Mouse (Mus musculus): Measurements from ENCODE around the gene Pkd1l3. TPM values are rescaled to one million over a fixed set of nuclear protein-coding genes. Genes with fewer than 3 reads are reported as not detected.

Gene Pkd1l3
- 1 to 10 TPM; 1.3 to 4.1 (median 3.6) TPM for total RNA-seq (2022)

GRCm38 (mm10) chr8:109614243-109615210, at the start of gene Pkd1l3:
Gene Pkd1l3, plus strand, starts transcription at chr8:109614517.
- no peak for DNase-seq (ENCODE audit: low spot score in 2 of 2)

- no peak for DNase-seq (ENCODE audit: low spot score in 2 of 2)
Measured at GRCm38 (mm10) chr8:109564766-109565165, 49.6 kb upstream of the Pkd1l3 start.

GRCm38 (mm10) chr8:109565498-109566333, 48.6 kb upstream of the Pkd1l3 start, which contains the start of the genes Dhx38 and Txnl4b:
Gene Dhx38, minus strand, starts transcription at chr8:109565861.
Gene Txnl4b, plus strand, starts transcription at chr8:109565892.
- peak; percentile 99 for DNase-seq (ENCODE audit: low spot score in 2 of 2)

GRCm38 (mm10) chr8:109571139-109571538, 43.2 kb upstream of the Pkd1l3 start:
- DNase-seq (ENCODE audit: low spot score in 2 of 2) = no peak

- DNase-seq (ENCODE audit: low spot score in 2 of 2) = no peak
Measured at GRCm38 (mm10) chr8:109576311-109576710, 38.0 kb upstream of the Pkd1l3 start.

- no peak for DNase-seq (ENCODE audit: low spot score in 2 of 2)
Measured at GRCm38 (mm10) chr8:109578900-109579301, 35.4 kb upstream of the Pkd1l3 start, which contains the start of gene Hp. Gene Hp, minus strand, starts transcription at chr8:109579172.

- no peak for DNase-seq (ENCODE audit: low spot score in 2 of 2)
Measured at GRCm38 (mm10) chr8:109584293-109584692, 30.0 kb upstream of the Pkd1l3 start.

GRCm38 (mm10) chr8:109584830-109585229, 29.5 kb upstream of the Pkd1l3 start:
- no peak for DNase-seq (ENCODE audit: low spot score in 2 of 2)

GRCm38 (mm10) chr8:109585652-109586051, 28.7 kb upstream of the Pkd1l3 start:
- DNase-seq (ENCODE audit: low spot score in 2 of 2) = no peak

- DNase-seq (ENCODE audit: low spot score in 2 of 2) = no peak
Measured at GRCm38 (mm10) chr8:109586972-109587504, 27.3 kb upstream of the Pkd1l3 start.

GRCm38 (mm10) chr8:109590901-109591300, 23.4 kb upstream of the Pkd1l3 start:
- DNase-seq (ENCODE audit: low spot score in 2 of 2) = no peak

GRCm38 (mm10) chr8:109591367-109591766, 22.9 kb upstream of the Pkd1l3 start:
- no peak for DNase-seq (ENCODE audit: low spot score in 2 of 2)

GRCm38 (mm10) chr8:109592164-109592563, 22.2 kb upstream of the Pkd1l3 start:
- DNase-seq (ENCODE audit: low spot score in 2 of 2) = no peak

GRCm38 (mm10) chr8:109593117-109593788, 21.1 kb upstream of the Pkd1l3 start:
- DNase-seq (ENCODE audit: low spot score in 2 of 2) = no peak

GRCm38 (mm10) chr8:109595854-109596253, 18.5 kb upstream of the Pkd1l3 start:
- DNase-seq (ENCODE audit: low spot score in 2 of 2) = no peak

GRCm38 (mm10) chr8:109606725-109607124, 7.6 kb upstream of the Pkd1l3 start:
- no peak for DNase-seq (ENCODE audit: low spot score in 2 of 2)

- DNase-seq (ENCODE audit: low spot score in 2 of 2) = no peak
Measured at GRCm38 (mm10) chr8:109607650-109608049, 6.7 kb upstream of the Pkd1l3 start.

- peak; percentile 96 to 97 for DNase-seq (ENCODE audit: low spot score in 2 of 2)
Measured at GRCm38 (mm10) chr8:109608271-109609152, 5.8 kb upstream of the Pkd1l3 start, which contains the start of gene Dhodh. Gene Dhodh, minus strand, starts transcription at chr8:109608673.

- no peak for DNase-seq (ENCODE audit: low spot score in 2 of 2)
Measured at GRCm38 (mm10) chr8:109609153-109609502, 5.2 kb upstream of the Pkd1l3 start.

GRCm38 (mm10) chr8:109615569-109615968, 1.3 kb downstream of the Pkd1l3 start:
- DNase-seq (ENCODE audit: low spot score in 2 of 2) = no peak

Measured in layer of hippocampus, adult 8-10 months (tissue).